Mouse (Mus musculus): ENCODE data around the gene Pla2g15. TPM values are rescaled to one million over a fixed set of nuclear protein-coding genes. Genes with fewer than 3 reads are reported as not detected.

Pla2g15 gene
- polyA plus RNA-seq (2015; fragmentation: Illumina TruSeq; extraction: RNeasy Lipid Tissue Mini Kit (QIAGEN cat#74804); ENCODE audit: insufficient read depth, low read depth, low replicate concordance), result 4.7 TPM

GRCm38 (mm10) chr8:106149801-106150652 is at the start of gene Pla2g15:
Pla2g15 (plus strand) TSS chr8:106150399.

GRCm38 (mm10) chr8:106136156-106137130 is 13.8 kb upstream of the Pla2g15 start, which contains the start of gene Esrp2:
Esrp2 (minus strand) TSS chr8:106136974.

GRCm38 (mm10) chr8:106168356-106169016 is 18.3 kb downstream of the Pla2g15 start, which contains the start of gene Slc7a6:
Slc7a6 (plus strand) TSS chr8:106168857.

GRCm38 (mm10) chr8:106210821-106211345 is 60.7 kb downstream of the Pla2g15 start, which contains the start of the genes Slc7a6os and Prmt7:
Slc7a6os (minus strand) TSS chr8:106210935.
Prmt7 (plus strand) TSS chr8:106210936.

Other genes with a start within 250 kb of the Pla2g15 start
- 3.8 TPM for gene Pskh1, start 250.0 kb upstream of the Pla2g15 start, polyA plus RNA-seq (2015; fragmentation: Illumina TruSeq; extraction: RNeasy Lipid Tissue Mini Kit (QIAGEN cat#74804); ENCODE audit: insufficient read depth, low read depth, low replicate concordance)
- gene Ctrl, start 216.5 kb upstream of the Pla2g15 start, polyA plus RNA-seq (2015; fragmentation: Illumina TruSeq; extraction: RNeasy Lipid Tissue Mini Kit (QIAGEN cat#74804); ENCODE audit: insufficient read depth, low read depth, low replicate concordance), result 23,700 TPM
- gene Psmb10, start 212.0 kb upstream of the Pla2g15 start, polyA plus RNA-seq (2015; fragmentation: Illumina TruSeq; extraction: RNeasy Lipid Tissue Mini Kit (QIAGEN cat#74804); ENCODE audit: insufficient read depth, low read depth, low replicate concordance), result 298 TPM
- gene Lcat, start 207.0 kb upstream of the Pla2g15 start, polyA plus RNA-seq (2015; fragmentation: Illumina TruSeq; extraction: RNeasy Lipid Tissue Mini Kit (QIAGEN cat#74804); ENCODE audit: insufficient read depth, low read depth, low replicate concordance), result 6.6 TPM
- 8.7 TPM for gene Slc12a4, start 184.3 kb upstream of the Pla2g15 start, polyA plus RNA-seq (2015; fragmentation: Illumina TruSeq; extraction: RNeasy Lipid Tissue Mini Kit (QIAGEN cat#74804); ENCODE audit: insufficient read depth, low read depth, low replicate concordance)
- not detected for gene Dpep3, start 171.0 kb upstream of the Pla2g15 start, polyA plus RNA-seq (2015; fragmentation: Illumina TruSeq; extraction: RNeasy Lipid Tissue Mini Kit (QIAGEN cat#74804); ENCODE audit: insufficient read depth, low read depth, low replicate concordance)
- gene Dus2, start 159.1 kb upstream of the Pla2g15 start, polyA plus RNA-seq (2015; fragmentation: Illumina TruSeq; extraction: RNeasy Lipid Tissue Mini Kit (QIAGEN cat#74804); ENCODE audit: insufficient read depth, low read depth, low replicate concordance), result 3.0 TPM
- not detected for gene Dpep2nb, start 144.4 kb upstream of the Pla2g15 start, polyA plus RNA-seq (2015; fragmentation: Illumina TruSeq; extraction: RNeasy Lipid Tissue Mini Kit (QIAGEN cat#74804); ENCODE audit: insufficient read depth, low read depth, low replicate concordance)
- gene Ddx28, start 138.5 kb upstream of the Pla2g15 start, polyA plus RNA-seq (2015; fragmentation: Illumina TruSeq; extraction: RNeasy Lipid Tissue Mini Kit (QIAGEN cat#74804); ENCODE audit: insufficient read depth, low read depth, low replicate concordance), result 1.9 TPM
- gene Nfatc3, start 91.6 kb upstream of the Pla2g15 start, polyA plus RNA-seq (2015; fragmentation: Illumina TruSeq; extraction: RNeasy Lipid Tissue Mini Kit (QIAGEN cat#74804); ENCODE audit: insufficient read depth, low read depth, low replicate concordance), result 4.1 TPM
- gene Esrp2, start 13.4 kb upstream of the Pla2g15 start, polyA plus RNA-seq (2015; fragmentation: Illumina TruSeq; extraction: RNeasy Lipid Tissue Mini Kit (QIAGEN cat#74804); ENCODE audit: insufficient read depth, low read depth, low replicate concordance), result 17.7 TPM
- gene Slc7a6, start 18.5 kb downstream of the Pla2g15 start, polyA plus RNA-seq (2015; fragmentation: Illumina TruSeq; extraction: RNeasy Lipid Tissue Mini Kit (QIAGEN cat#74804); ENCODE audit: insufficient read depth, low read depth, low replicate concordance), result 7.4 TPM
- 19.0 TPM for gene Slc7a6os, start 60.5 kb downstream of the Pla2g15 start, polyA plus RNA-seq (2015; fragmentation: Illumina TruSeq; extraction: RNeasy Lipid Tissue Mini Kit (QIAGEN cat#74804); ENCODE audit: insufficient read depth, low read depth, low replicate concordance)
- gene Prmt7, start 60.5 kb downstream of the Pla2g15 start, polyA plus RNA-seq (2015; fragmentation: Illumina TruSeq; extraction: RNeasy Lipid Tissue Mini Kit (QIAGEN cat#74804); ENCODE audit: insufficient read depth, low read depth, low replicate concordance), result 3.5 TPM
- 4.2 TPM for gene Smpd3, start 187.6 kb downstream of the Pla2g15 start, polyA plus RNA-seq (2015; fragmentation: Illumina TruSeq; extraction: RNeasy Lipid Tissue Mini Kit (QIAGEN cat#74804); ENCODE audit: insufficient read depth, low read depth, low replicate concordance)